Mouse (Mus musculus): Measurements from ENCODE around the gene Gps2. TPM values are rescaled to one million over a fixed set of nuclear protein-coding genes. Genes with fewer than 3 reads are reported as not detected.

The Gps2 gene
- polyA plus RNA-seq, 1 experiment from 2014 or later, result 85.2 TPM

DNA sequence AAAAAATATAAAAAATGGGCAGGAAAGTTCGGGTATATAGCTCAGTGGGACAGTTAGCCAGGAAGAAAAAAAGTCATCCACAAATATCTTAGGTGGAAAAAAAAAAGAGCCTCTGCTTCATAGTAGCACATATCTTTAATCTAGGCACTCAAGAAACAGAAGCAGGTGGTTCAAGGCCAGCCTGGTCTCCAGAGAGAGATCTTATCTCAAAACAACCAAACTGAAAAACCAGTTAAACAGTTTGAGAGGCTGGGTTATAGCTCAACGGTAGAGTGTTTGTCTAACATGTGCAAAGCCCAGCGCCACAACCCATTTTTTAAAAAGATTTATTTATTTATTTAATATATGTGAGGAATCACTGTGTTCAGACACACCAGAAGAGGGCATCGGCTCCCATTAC, 19.4 kb downstream of the Gps2 start:
- Histone ChIP-seq H3K4me2 (replicated peaks; ENCODE audit: low read depth, low read length) (no peak overlapping the region), H3K27me3 (ENCODE audit: insufficient read depth, low read length) (peaks cover 10% of the 10 kb centered on the region), H3K9me3 (ENCODE audit: low read length) (no peaks in the 10 kb centered on the region), H3K4me1 (ENCODE audit: insufficient read depth, low read length) (peaks cover 30% of the 10 kb centered on the region), H3K36me3 (ENCODE audit: insufficient read depth, low read length) (no peaks in the 10 kb centered on the region), H3K27ac (ENCODE audit: low read length) (no peak overlapping the region), H3K4me3 (ENCODE audit: low read length) (no peak overlapping the region), H3K9ac (replicated peaks; ENCODE audit: low read length) (no peak overlapping the region)
- no peak for ATAC-seq (ENCODE audit: low FRiP score, low TSS enrichment)
- WGBS, result 75% methylated on average over 4 of the region's 4 CpGs

GRCm38 (mm10) chr11:69934169-69934568, 20.5 kb downstream of the Gps2 start:
- Histone ChIP-seq H3K9me3 (ENCODE audit: low read length) (no peaks in the 10 kb centered on the region), H3K9ac (replicated peaks; ENCODE audit: low read length) (no peak overlapping the region; the same call in 1 of the 2 replicates), H3K36me3 (ENCODE audit: insufficient read depth, low read length) (no peaks in the 10 kb centered on the region), H3K4me3 (ENCODE audit: low read length) (peak overlapping the region; percentile 25), H3K27ac (ENCODE audit: low read length) (no peak overlapping the region), H3K27me3 (ENCODE audit: insufficient read depth, low read length) (peaks cover 10% of the 10 kb centered on the region), H3K4me1 (ENCODE audit: insufficient read depth, low read length) (peaks cover 31% of the 10 kb centered on the region), H3K4me2 (replicated peaks; ENCODE audit: low read depth, low read length) (peak overlapping the region; percentile 47)
- WGBS, result under 1% methylated on average over 18 of the region's 18 CpGs
- peak; percentile 60 for ATAC-seq (ENCODE audit: low FRiP score, low TSS enrichment)

DNA sequence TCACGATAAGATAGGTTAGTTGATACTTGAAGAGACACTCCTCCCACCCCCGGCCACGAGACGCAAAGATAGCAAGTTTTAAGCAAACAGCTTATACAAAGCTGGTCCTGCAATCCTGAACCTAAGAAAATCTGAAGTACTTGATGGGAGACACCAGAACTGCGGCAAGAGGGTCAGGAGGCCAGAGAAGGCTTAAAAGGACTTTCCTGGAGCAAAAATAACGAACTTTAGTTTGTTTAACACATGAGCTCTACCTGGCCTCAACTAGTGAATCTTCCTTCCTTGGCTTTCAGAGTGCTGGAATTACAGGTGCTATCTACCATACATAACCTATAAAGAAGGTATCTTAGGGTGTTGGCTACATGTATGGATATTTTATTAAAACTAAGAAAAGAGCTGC, 21.0 kb downstream of the Gps2 start:
- ATAC-seq (ENCODE audit: low FRiP score, low TSS enrichment), result no peak
- peaks cover 10% of the 10 kb centered on the region for H3K27me3 ChIP-seq (ENCODE audit: insufficient read depth, low read length)
- H3K4me1 ChIP-seq (ENCODE audit: insufficient read depth, low read length), result peaks cover 31% of the 10 kb centered on the region
- H3K36me3 ChIP-seq (ENCODE audit: insufficient read depth, low read length), result no peaks in the 10 kb centered on the region
- H3K4me3 ChIP-seq (ENCODE audit: low read length), result no peak overlapping the region
- 10% methylated on average over 6 of the region's 6 CpGs for WGBS
- no peaks in the 10 kb centered on the region for H3K9me3 ChIP-seq (ENCODE audit: low read length)
- no peak overlapping the region; the same call in 1 of the 2 replicates for H3K9ac ChIP-seq (replicated peaks; ENCODE audit: low read length)
- H3K27ac ChIP-seq (ENCODE audit: low read length), result no peak overlapping the region; the same call in 1 of the 2 replicates
- peak overlapping the region; percentile 47 for H3K4me2 ChIP-seq (replicated peaks; ENCODE audit: low read depth, low read length)

DNA sequence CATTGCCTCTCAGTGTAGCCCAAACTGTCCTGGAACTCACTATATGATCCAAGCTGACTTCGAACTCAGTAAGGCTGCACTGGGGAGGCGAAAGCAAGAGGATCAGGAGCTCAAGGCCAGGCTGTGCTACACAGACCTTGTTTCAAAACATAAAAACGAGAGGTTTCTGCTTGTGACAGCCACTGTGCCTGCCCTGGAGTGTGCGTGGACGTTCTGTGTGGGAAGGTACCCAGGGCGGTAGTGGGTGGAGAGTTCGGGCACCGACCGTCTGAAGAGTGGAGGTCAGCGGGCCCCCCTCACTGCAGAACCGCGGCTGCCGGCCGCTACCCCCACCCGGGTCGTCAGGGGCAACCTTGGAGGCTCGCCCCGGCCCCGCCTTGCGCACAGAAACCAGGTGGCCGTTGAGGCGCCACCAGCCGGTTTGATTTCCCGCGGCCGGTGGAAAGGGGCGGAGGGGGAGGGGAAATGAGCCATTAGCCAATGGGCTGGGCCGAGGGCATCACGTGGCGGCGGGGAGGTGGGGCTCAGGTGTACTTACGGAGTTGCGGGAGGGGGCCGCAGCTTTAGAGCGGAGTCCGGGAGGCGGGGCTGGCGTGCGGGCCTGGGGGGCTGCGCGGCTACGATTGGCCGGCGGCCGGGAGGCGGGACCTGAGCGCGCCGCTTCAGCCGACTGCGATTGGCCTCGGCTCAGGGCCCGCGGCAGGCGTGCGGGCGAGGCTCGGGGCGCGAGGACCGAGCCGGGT, 21.6 kb downstream of the Gps2 start, which contains the start of gene Ybx2:
Gene Ybx2 (plus strand): TSS at position 660 of the 743 bp plus-strand sequence.
- Histone ChIP-seq H3K27ac (ENCODE audit: low read length) (peak within 1 kb of the TSS; percentile 54; the same call in 1 of the 2 replicates), H3K4me1 (ENCODE audit: insufficient read depth, low read length) (peaks cover 31% of the 10 kb centered on the region), H3K9me3 (ENCODE audit: low read length) (no peaks in the 10 kb centered on the region), H3K9ac (replicated peaks; ENCODE audit: low read length) (peak within 1 kb of the TSS; percentile 70), H3K4me3 (ENCODE audit: low read length) (peak within 1 kb of the TSS; percentile 58), H3K27me3 (ENCODE audit: insufficient read depth, low read length) (peaks cover 10% of the 10 kb centered on the region), H3K36me3 (ENCODE audit: insufficient read depth, low read length) (no peaks in the 10 kb centered on the region), H3K4me2 (replicated peaks; ENCODE audit: low read depth, low read length) (peak within 1 kb of the TSS; percentile 99)
- ATAC-seq (ENCODE audit: low FRiP score, low TSS enrichment), result peak; percentile 87
- WGBS, result 1% methylated on average over 52 of the region's 62 CpGs

- Histone ChIP-seq H3K27ac (ENCODE audit: low read length) (peak overlapping the region; percentile 54; the same call in 1 of the 2 replicates), H3K27me3 (ENCODE audit: insufficient read depth, low read length) (peaks cover 10% of the 10 kb centered on the region), H3K36me3 (ENCODE audit: insufficient read depth, low read length) (no peaks in the 10 kb centered on the region), H3K4me3 (ENCODE audit: low read length) (peak overlapping the region; percentile 58), H3K4me1 (ENCODE audit: insufficient read depth, low read length) (peaks cover 31% of the 10 kb centered on the region), H3K9ac (replicated peaks; ENCODE audit: low read length) (peak overlapping the region; percentile 70), H3K9me3 (ENCODE audit: low read length) (no peaks in the 10 kb centered on the region), H3K4me2 (replicated peaks; ENCODE audit: low read depth, low read length) (peak overlapping the region; percentile 99)
- WGBS, result 2% methylated on average over 27 of the region's 30 CpGs
- ATAC-seq (ENCODE audit: low FRiP score, low TSS enrichment), result no peak
Observed at GRCm38 (mm10) chr11:69936156-69936555, 22.5 kb downstream of the Gps2 start.

DNA sequence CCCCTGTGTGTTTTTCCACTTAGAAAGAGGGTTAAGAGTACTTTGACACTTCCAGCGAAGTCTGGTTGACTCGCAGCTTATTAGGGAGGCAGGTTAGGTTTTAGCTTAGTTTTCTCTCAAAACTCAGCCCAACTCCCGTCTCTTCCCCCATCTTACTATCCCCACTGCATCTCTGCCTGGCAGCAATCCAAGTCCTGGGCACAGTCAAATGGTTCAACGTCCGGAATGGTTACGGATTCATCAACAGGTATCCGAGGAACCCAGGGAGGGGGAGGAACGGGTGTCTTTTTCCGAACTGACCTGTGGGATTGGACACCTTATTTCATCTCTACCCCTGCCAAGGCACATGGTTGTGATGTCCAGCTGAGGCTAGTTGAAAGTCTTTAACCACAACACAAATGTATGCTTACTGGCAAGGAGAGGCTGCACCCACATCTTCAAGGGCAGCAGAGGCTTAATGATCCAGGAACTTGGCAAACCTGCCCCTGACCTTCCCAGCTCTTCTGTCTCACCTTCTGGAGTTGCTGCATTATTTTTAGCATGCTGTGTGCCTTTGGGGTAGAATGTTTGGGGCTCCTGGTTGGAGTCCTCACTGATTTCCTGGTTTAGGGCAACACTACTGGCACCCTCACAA, 23.1 kb downstream of the Gps2 start:
- Histone ChIP-seq H3K36me3 (ENCODE audit: insufficient read depth, low read length) (no peaks in the 10 kb centered on the region), H3K9me3 (ENCODE audit: low read length) (no peaks in the 10 kb centered on the region), H3K4me1 (ENCODE audit: insufficient read depth, low read length) (peaks cover 31% of the 10 kb centered on the region), H3K27ac (ENCODE audit: low read length) (peak overlapping the region; percentile 54; the same call in 1 of the 2 replicates), H3K9ac (replicated peaks; ENCODE audit: low read length) (peak overlapping the region; percentile 70), H3K4me2 (replicated peaks; ENCODE audit: low read depth, low read length) (peak overlapping the region; percentile 99), H3K27me3 (ENCODE audit: insufficient read depth, low read length) (peaks cover 10% of the 10 kb centered on the region), H3K4me3 (ENCODE audit: low read length) (peak overlapping the region; percentile 58)
- no peak for ATAC-seq (ENCODE audit: low FRiP score, low TSS enrichment)
- 23% methylated on average over 9 of the region's 9 CpGs for WGBS

- peak overlapping the region; percentile 54; the same call in 1 of the 2 replicates for H3K27ac ChIP-seq (ENCODE audit: low read length)
- no peak for ATAC-seq (ENCODE audit: low FRiP score, low TSS enrichment)
Observed at GRCm38 (mm10) chr11:69937385-69937784, 23.7 kb downstream of the Gps2 start.

DNA sequence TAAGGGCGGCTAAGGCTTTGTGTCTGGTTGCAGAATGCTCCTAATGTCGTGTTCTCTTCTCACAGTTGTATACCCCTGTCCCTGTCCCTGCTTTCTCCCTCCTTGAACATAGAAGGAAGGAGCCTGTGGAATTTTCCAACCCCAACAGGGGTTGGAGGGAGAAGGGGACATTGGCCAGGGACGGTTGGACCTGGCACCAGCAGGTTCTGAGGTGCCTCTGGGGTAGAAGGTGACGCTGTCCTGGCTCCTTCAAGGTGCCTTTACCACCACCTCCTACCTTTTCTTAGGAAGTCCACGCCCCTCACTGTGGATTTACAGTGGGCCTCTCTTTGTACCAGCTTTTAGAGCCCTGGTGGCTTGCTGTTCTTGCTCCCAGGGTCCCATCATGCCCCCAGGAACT, 24.1 kb downstream of the Gps2 start:
- Histone ChIP-seq H3K9ac (replicated peaks; ENCODE audit: low read length) (0 out of 2 replicates have a peak overlapping the region, but pooled peaks have one; percentile 11), H3K4me2 (replicated peaks; ENCODE audit: low read depth, low read length) (no peak overlapping the region), H3K4me3 (ENCODE audit: low read length) (no peak overlapping the region), H3K4me1 (ENCODE audit: insufficient read depth, low read length) (peaks cover 31% of the 10 kb centered on the region), H3K27ac (ENCODE audit: low read length) (peak overlapping the region; percentile 54; the same call in 1 of the 2 replicates), H3K36me3 (ENCODE audit: insufficient read depth, low read length) (no peaks in the 10 kb centered on the region; the same call in 1 of the 2 replicates), H3K27me3 (ENCODE audit: insufficient read depth, low read length) (peaks cover 10% of the 10 kb centered on the region), H3K9me3 (ENCODE audit: low read length) (no peaks in the 10 kb centered on the region)
- ATAC-seq (ENCODE audit: low FRiP score, low TSS enrichment), result no peak
- 64% methylated on average over 5 of the region's 5 CpGs for WGBS

More at GRCm38 (mm10) chr11:69937385-69937784, 23.7 kb downstream of the Gps2 start:
- WGBS, result 33% methylated on average over 4 of the region's 4 CpGs
- Histone ChIP-seq H3K9me3 (ENCODE audit: low read length) (no peaks in the 10 kb centered on the region), H3K4me1 (ENCODE audit: insufficient read depth, low read length) (peaks cover 31% of the 10 kb centered on the region), H3K4me2 (replicated peaks; ENCODE audit: low read depth, low read length) (peak overlapping the region; percentile 99; the same call in 1 of the 2 replicates), H3K36me3 (ENCODE audit: insufficient read depth, low read length) (no peaks in the 10 kb centered on the region; the same call in 1 of the 2 replicates), H3K27me3 (ENCODE audit: insufficient read depth, low read length) (peaks cover 10% of the 10 kb centered on the region), H3K9ac (replicated peaks; ENCODE audit: low read length) (0 out of 2 replicates have a peak overlapping the region, but pooled peaks have one; percentile 26), H3K4me3 (ENCODE audit: low read length) (0 out of 2 replicates have a peak overlapping the region, but pooled peaks have one; percentile 58)

DNA sequence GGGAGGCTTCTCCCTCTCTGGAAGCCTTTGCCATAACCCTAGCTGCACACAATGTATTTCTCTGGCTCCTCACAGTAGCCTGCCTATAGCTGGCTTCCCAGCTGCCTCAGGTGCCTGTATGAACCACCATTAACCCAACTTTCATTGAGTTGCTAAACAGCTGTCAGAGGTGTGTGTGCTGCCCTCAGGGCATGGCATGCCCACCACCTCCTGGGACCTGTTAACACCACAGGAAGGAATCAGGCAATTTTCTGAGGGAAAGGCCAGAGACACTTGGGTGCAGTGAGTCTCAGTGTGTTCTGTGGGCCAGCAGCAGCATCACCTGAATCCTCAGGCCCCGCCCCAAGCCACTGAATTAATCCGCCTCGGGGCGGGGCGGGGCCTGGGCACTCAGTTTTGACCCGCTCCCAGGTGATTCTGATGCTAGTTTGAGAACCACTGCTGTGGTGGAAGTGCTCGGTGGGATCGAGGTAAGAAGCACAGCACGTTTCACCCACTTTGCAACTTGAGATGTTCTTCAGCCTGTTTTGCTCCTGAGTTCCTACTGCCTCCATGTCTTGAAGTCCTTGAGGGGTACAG, 24.8 kb downstream of the Gps2 start:
- Histone ChIP-seq H3K4me3 (ENCODE audit: low read length) (no peak overlapping the region), H3K4me2 (replicated peaks; ENCODE audit: low read depth, low read length) (no peak overlapping the region), H3K27ac (ENCODE audit: low read length) (no peak overlapping the region), H3K36me3 (ENCODE audit: insufficient read depth, low read length) (no peaks in the 10 kb centered on the region; the same call in 1 of the 2 replicates), H3K9ac (replicated peaks; ENCODE audit: low read length) (no peak overlapping the region), H3K27me3 (ENCODE audit: insufficient read depth, low read length) (peaks cover 10% of the 10 kb centered on the region), H3K9me3 (ENCODE audit: low read length) (no peaks in the 10 kb centered on the region), H3K4me1 (ENCODE audit: insufficient read depth, low read length) (peaks cover 31% of the 10 kb centered on the region)
- WGBS, result 29% methylated on average over 9 of the region's 9 CpGs
- ATAC-seq (ENCODE audit: low FRiP score, low TSS enrichment), result no peak
